Mouse (Mus musculus): Measurements from ENCODE around the gene A3galt2.

Gene A3galt2

DNA sequence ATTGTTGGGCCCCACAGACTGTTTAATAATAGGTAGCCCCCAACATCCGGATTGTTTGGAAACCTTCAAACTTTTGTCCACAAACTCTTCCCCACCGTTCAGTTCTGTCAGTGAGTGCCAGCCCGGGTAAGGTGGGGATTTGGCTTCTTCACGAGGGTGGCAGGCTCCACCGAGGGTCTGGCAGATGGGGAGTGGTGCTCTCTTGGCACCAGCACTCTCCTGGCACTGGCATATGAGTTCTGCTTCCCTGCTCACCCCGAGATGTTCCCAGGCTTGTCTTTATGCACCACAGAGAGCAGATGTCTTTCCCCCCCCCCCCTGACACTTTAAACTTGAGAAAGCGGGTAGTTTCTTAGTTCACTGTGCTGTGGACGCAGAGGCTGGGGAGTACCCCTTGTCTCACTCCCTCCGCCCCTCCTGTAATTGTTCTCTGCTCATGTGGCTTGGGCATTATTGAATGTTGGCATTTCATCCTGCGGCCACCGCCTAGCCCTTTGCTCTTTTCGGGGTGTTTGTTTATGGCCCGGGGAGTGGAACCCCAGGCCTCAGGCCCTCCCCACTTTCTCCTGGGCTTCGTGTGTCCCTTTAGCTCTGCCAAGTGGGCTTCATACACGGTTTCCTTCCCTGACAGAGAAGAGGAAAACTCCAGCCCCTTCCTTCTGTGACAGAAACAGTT, 26.0 kb upstream of the A3galt2 start:
- no peak for DNase-seq

DNA sequence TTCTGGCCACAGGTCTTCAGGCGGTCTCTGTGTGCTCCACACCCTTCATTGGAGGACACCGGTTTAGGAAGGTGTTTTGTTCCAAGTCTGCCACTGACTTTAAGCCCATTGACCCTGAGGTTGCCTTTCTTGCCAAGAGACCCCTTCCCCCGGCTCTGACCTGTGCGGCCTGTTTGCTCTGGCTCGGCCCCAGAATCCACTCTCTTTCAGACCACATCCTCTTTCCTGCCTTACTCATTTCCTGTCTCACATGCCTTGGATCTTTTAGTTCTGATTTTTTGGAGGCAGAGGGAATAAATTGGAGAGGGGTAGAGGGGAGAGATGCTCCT, 25.5 kb upstream of the A3galt2 start:
- DNase-seq = no peak

DNA sequence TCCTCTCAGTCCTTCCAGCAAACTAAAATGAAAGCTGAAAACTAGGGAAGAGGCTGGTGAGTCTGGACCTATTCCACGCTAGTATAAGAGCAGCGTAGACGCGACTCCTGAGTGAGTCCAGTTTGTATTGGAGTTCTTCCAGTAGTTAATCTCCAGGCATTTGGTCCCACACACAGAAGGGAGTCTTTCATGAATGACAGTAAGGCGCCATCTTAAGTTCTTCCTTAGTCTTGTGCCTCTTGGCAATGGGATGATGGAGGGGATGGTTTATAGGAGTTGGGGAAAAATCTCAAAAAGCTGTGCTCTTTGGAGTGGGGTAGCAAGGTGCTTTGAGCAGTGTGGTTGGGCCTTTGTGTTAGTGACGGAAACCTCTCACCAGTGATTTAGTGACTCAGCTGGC, 24.9 kb upstream of the A3galt2 start:
- DNase-seq = no peak

DNA sequence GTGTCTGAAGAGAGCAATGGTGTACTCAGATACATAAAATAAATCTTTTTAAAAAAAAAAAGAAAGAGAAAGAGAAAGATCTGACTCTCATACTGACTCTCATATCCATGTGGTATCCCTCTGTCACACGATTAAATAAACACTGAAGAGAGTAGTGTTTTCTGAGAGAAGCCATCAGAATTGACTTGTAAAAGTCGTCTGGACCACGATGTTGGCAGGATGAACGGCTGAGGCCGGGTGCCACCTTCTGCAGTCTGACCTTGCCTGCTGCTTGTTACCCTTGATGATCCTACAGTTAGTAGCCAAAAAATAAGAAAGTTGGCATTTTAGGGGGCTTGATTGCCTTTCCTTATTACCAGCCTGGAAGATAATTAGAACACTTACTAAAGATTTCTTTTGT, 22.4 kb upstream of the A3galt2 start:
- no peak for DNase-seq

DNA sequence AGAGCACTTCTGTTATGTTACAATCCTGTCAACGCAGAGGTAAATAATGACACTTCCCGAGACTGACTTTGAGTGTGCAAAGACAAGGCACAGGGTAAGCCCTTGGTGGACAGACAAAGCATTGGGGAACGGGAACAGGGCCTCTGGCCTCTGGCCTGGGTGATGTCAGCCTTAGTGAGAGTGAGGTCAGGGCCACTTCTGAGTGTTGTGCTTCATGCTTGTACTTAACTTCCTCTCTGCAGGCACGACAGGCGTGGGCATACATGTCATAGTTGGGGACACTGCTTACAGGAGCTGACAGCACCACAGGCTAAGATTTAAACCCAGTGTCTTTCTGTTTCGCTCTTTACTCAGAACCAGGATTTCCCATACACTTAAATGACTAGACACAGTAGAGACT, 21.7 kb upstream of the A3galt2 start:
- DNase-seq = no peak

DNA sequence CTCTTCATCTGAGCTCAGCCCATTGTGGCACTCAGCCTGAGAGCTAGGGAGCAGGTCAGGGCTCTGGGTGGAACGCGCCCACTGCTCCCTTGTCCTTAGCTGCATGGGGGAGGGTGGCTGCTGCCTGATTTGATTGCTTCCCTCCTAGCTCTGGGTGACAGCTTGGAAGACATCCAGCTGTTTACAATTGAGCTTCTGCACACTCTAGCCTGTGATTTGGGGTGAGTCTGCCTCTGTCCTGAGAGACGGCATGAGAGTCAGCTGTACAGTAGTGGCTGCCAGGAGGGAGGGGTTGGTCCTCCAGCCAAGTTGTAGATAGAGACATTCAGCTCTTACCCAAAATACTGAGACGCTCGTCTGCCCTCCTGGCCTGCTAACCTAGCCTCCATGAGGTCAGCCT, 20.9 kb upstream of the A3galt2 start:
- peak; percentile 68 for DNase-seq

DNA sequence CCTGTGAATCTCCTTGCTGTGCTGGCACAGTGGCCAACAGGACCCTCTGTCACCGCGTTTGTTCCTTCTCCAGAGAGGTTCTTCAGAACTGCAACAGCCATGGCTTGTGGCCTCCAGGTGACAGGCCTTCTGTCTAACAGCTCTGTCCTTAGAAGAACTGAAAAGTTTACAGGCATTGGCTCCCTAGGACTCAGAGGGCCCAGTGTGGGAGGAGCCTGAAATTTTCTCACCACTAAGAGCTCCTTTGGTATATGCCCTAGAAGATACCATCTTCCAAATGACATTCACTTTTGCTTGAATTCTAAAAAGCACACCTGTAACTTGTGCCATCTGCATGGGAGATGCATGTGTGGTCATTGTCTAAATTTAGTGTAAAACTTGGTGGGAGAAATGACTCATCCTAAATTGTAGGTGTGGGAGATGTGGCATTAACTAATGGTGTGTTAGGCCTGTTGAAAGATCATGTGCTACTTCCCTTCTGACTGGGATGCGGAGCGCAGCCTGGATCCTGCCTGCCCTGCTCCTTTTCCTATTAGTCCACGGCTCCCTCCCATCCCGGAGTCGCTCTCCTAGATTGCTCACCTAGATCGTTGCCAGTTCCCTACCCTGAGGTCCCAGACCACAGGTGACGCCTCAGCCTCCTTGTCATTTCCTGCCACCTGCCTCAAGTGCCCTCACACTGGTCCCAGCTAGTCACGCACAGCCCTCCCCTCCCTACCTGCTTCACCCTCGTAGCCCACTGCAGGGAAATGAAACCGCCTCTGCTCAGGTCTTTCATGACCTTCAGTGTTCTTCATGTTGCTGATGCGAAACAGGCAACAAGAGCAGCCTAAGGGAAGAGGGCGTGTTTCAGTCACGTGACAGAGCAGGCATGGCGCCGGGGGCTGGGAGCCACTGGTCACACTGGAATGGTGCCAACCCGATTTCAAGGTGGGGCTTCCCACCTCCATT, 20.2 kb upstream of the A3galt2 start:
- no peak for DNase-seq

DNA sequence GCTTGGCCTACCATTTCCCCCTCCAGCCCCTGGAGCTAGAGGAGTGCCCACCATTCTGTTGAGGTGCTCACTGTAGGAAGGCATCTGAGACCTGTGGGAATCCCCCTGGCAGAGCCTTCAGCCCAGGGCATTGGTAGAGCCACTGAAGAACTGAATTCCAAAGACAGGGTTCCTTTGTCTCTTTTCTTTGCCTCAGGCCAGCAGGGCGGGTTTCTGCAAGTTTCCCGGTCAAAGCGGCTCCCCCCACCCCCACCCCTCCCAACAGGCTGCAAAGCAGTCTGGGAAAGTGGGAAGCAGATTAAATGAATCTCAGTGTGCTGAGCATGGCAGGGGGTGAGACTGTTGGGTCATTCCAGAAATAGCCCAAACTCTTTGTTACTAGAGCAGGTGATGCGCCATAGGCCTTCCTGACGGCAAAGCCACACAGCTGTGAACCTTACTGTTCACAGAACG, 18.0 kb upstream of the A3galt2 start:
- no peak for DNase-seq

DNA sequence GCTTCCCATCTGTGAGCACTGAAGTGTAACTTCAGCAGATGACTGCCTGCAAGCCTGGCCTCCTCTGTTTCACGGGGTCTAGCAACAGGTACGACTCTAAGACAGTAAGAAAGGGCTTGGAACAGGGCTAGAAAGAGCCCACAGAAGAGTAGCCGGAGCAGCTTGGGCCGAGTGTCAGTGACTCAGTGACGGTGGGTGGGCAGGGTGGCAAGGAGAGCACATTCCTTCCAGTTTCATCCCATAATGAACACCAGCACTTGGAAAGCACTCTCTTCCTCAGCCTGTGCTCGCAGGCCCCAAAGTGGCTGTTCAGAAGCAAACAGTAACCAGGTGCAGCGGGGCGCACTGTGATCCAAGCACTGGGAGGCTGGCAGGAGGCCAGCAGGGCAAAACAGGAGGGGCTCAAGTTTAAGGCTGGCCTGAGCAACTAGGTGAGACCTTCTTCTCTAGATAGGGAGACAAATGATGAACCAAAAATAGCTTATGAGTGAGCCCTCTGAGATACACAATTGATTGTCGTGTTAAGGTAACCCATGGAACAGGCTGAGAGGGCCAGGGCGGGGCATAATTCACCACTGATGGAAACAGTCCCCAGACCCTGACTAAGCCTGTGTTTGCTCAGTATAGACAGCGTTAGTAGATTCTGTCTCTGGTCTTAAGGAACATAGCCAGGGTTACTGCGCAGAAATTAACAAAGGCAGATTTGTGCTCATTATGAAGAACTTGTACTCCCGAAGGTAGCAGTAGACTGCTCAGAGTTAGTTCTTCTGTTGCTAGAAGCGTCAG, 17.1 kb upstream of the A3galt2 start:
- no peak for DNase-seq

DNA sequence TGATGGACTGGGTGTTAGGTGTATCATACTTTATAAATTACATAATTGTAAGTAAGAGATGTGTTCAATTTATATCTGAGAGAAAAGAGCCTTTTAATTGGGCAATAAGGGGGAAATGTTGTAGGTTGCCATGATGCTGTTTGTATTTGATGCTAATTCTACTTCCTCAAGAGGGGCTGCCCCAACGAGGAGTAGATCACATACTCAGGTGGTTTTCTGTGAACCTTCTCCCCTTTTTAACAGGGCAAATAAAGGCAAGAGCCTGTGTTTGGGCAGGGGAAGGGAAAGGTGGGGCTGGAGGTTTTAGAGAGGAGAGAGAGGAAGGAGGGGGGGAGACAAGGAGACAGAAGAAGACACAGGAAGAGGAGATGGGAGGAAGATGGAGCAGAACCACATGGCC, 14.3 kb upstream of the A3galt2 start:
- no peak for DNase-seq

DNA sequence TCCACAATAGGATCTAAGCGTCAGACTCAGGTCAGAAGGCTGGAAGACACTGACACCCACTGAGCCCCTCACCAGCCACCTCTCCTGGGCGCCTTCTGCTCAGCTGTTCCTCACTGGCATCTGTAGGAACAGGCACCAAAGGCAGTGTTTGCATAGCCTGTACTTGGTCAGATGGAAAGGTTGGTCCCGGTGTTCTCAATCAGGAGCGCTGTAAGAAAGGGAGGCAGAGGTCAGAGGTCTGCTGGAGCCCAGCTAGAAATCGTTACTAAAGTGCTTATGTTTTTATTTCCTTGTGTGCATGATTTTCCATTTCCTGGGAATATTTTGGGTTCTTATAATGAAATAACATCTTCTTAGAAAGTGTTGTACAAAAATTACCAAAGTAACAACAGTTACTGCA, 13.3 kb upstream of the A3galt2 start:
- no peak for DNase-seq

DNA sequence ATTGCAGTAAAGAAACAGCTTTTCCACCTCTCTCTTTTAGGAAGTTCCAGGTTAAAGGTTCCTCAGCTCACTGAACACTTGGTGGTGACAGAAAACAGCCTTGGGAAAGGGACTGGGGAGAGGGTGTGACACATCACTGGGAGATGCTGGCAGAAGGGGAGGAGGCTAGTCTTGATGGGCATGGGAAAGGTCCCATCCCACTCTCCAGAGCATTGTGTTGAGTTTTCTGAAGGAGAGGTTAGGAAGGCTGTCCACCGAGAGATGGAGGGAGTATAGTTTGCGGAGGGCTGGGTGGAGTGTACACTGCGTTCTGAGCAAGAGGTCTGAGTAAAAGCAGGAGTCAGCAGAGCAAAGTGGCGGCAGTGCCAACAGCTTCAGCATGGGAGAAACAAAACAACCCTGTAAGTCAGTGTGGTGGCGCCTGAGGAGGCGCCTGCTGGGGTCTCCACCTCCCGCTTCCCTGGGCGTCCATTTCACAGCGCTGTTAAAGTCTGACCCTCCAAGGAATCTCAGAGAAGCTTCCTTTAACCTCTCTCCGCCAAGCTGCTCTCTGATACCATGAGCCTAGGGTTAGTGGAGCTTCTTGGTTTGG, 12.7 kb upstream of the A3galt2 start:
- no peak for DNase-seq

DNA sequence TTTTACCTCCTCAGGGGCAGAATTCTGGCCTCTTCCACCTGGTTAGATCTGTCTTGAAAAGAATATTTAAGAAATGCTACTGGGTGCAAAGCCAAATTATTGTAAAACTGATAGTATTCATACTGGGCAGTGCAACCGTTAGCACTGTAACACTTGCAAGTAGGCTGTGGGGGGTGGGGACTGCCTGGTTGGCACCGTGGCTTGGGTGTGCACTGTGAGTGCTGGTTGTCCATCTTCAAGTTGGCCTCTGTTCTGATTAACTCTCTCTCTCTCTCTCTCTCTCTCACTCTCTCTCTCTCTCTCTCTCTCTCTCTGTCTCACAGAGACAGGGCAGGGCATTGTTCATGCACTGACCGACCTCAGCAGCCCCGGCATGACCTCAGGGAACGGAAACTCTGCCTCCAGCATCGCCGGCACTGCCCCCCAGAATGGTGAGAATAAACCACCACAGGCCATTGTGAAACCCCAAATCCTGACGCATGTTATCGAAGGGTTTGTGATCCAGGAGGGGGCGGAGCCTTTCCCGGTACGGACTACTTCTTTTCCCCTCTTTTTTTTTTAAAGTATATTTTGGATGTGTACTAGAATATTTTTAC, 12.0 kb upstream of the A3galt2 start:
- no peak for DNase-seq

DNA sequence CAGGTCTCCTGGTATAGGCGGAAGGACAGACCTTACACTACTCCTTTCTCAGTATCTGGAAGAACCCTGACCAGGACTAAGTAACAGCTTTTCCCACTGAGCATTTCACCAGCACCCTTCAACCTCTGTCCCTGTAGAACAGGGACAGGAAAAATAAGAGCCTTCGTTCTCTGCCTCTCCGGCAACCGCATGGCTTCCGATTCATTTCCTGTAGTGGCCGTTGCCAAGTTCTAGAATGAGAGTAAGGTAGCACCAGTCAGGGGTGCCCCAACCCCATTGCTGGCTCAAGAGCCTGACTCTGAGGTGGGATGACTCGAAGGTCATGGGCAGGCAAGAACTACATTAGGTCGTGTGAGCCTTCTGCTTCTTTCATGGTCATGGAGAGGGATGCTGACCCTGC, 10.0 kb upstream of the A3galt2 start:
- DNase-seq = no peak

DNA sequence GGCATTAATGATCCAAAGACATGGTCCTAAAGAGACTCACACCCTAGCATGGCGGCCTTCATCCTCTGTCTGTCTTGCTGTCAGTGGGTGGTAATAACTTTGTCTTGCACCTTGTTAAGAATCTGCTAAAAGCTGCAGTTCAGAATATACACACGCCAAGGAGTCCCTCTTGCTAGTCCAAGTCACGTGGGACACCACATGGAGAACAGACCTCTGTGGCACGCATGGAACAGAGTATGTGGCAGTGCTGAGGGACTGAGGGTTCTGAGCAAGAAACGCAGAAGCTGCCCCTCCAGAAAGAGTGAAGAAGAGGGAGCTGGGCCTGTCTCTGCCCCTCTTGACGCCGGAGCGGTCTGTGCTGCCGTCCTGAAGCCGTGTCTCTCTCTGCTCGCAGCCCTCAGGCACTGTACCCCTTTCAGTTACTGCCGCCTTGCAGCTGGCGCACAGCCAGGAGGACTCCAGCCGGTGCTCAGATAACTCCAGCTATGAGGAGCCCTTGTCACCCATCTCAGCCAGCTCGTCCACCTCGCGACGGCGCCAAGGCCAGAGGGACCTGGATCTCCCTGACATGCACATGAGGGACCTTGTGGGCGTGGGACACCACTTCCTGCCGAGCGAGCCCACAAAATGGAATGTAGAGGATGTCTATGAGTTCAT, 7.4 kb upstream of the A3galt2 start:
- DNase-seq = no peak

DNA sequence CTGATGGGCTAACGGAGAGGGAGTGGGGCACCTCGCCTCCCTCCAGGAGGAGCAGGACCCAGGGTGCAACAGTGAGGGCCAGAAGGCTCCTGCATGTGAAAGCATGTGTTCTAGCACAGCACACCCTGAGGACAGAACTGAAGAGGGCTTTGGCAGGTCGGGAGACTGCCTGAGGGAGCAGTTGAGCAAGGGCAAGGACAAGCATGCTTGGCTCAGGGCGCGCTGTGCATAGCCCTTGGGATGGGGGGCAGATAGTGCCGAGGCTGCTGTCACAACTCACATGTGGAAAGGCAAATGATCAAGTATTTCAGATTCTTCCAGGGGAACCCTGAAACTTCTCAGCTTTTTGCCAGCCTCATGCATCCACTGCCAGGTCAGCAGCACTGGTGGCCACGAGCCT, 6.9 kb upstream of the A3galt2 start:
- no peak for DNase-seq

DNA sequence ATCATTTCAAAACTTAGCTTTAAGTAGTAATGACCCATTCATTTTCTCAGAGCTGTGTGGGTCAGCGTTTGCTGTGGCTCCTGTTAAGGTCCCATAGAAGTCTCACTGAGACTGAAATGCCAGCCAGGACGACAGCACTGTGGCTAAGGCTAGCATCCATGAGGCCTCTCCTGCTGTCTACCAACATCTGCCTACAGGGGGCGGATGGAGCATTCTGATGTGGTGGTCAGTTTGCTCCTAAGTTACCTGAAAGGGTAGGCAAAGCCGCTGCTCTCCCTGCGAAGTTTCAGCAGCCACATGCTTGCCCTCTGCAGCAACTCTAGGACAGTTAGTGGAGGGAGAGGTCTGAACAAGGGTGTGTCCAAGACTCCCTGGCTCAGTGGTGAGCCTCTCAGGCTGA, 4.2 kb upstream of the A3galt2 start:
- DNase-seq = no peak

DNA sequence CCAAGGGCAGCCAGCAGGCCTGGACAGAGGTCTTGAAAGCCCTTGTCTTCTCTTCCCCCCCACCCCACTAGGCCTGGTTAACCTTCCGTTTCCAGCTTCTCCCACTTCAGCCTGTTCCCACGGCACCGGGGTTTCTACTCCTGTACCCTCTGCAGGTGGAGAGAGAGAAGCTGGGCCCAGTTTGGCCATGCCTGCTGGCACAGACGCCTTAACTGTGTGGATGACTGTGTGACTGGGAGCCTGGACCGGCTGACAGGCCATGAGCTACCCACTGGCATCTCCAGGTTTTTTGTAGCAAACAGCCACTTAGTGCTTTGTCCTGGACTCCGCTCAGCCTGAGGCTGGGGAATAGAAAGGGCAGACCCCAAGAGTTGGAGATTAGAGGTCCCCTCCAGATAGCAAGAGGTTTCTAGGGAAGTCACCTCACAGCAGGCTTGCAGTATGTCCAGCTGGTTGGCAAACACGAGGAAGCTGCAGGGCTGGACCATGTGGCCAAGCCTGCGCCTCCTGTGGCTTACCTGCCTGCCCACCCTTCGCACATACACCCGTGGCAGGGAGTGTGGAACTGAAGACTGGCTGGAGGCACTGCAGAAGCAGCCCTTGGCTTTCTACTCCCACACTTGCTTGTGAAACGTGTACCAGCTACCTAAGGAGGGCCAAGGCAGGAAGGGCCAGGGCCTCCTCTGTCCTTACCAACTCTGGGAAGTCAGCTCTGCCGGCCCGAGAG, 3.0 kb upstream of the A3galt2 start:
- DNase-seq = no peak

DNA sequence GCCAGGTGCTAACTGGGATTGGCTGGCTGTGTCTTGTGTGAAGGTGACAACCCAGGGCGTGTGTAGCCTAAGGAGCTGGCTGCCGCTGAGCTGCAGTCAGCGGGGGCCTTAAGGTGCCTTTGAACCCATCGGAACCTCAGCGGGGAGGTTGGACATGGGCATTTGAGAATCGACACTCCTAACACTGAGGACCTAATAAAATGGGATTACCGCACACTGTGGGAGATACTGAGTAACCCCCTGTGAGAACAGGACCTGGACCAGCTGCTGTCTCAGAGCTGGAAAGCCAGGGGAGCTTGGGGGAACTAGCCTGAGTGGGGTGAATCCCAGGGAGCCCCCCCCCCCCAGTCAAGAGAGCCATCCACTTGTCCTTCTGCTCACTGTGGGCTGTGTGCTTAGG, 1.6 kb upstream of the A3galt2 start:
- no peak for DNase-seq

DNA sequence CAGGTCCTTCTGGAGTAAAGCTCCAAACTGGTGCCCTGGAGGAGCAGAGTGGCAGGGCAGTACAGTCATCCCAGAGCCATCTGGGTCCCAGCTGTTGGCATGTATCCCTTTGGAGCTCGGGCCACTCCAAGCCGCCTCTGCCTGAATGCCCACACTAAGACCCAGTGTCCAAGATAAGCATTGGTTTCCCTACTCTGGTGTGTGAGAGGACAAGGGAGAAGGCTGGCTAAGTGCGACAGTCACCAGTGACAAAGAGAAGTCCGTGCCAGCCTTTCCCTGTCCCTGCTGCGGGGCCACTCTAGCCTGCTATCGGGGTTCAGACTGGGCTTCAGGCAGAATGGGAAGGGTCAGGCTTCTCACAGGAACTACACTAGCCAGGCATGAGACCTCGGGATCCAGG, 736 bp downstream of the A3galt2 start:
- no peak for DNase-seq

DNA sequence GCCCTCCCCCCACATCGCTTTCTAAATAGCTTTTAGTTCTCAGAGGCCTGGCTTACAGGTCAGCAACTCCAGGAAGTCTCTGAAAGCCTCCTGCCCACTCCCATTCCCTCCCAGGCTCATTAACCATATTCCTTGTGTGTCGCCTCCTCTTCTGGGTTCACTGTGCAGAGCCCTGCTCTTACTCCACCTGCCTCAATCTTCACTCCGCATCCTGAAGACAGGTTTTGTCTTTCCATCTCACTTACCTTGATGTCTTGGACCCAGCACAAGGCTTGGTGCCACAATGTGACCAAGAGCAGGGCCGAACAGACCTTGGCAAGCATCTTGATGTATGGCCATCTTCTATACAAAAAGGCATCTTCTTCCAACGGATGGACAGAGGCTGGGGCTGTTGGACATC, 4.0 kb downstream of the A3galt2 start:
- no peak for DNase-seq

DNA sequence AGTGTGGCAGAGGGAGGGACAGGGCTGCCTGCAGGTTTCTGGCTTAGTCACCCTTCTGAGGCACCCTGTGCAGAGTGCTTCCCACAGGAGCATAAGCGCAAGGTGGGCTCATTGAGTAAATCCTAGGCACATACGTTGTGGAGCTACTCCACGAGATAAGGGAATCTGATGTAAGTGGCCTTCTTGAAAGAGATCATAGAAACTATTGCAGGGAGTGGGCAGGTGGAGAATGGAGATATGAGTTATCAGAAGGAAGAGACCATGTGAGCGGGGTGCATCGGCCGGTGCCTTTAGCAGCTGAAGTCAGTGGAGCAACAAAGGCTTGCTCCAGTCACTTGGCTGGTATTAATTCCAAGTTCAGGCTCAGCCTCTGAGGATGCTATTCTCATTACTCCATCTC, 4.9 kb downstream of the A3galt2 start:
- DNase-seq = no peak

Measured in right cerebral cortex, adult 18-20 months (tissue).